In genomic region chr5:127616884-127617635, GRCm38 (mm10) we compare ENCODE assay signal across 8 mouse cellular contexts. TPM values are rescaled to one million over a fixed set of nuclear protein-coding genes. Genes with fewer than 3 reads are reported as not detected.
DNase-seq lines count a peak whose midpoint lies in the region; ATAC-seq and TF ChIP-seq lines count a peak whose summit lies in the region.

No protein-coding gene starts in this region.

- in situ Hi-C loops in ES-E14 (cut with MboI; ENCODE audit: low sequenced_read_pairs in 2 of 2, unreplicated experiment in 2 of 2): no loop called here

- peak; percentile 93 for DNase-seq in ES-E14 (ENCODE audit: low read depth, low spot score)
- DNase-seq in cerebellum, adult 11-12 months: peak; percentile 98
- peak; percentile 96 for DNase-seq in heart, postnatal 25 days (ENCODE audit: low spot score)
- DNase-seq in layer of hippocampus, adult 18-20 months (ENCODE audit: low spot score in 2 of 2): peak; percentile 98
- peak; percentile 98 for DNase-seq in lung, adult 2 months
- peak; percentile 90 to 92 for DNase-seq in thymus, adult 18-20 months

- peaks cover 5 to 21% of the 10 kb centered on the region in 2 experiments; a peak in 2 of 4 replicates for H3K4me1 ChIP-seq in ES-E14 (ENCODE audit: control insufficient read depth in 2 of 2, insufficient read depth in 2 of 2, low read length in 2 of 2, poor library complexity in 1 of 2)
- peaks cover 33% of the 10 kb centered on the region for H3K4me1 ChIP-seq in forebrain, embryonic 15.5 days
- H3K4me1 ChIP-seq in lung, adult 2 months (ENCODE audit: control insufficient read depth, insufficient read depth, low read length): peaks cover 29% of the 10 kb centered on the region

- no peaks in the 10 kb centered on the region for H3K27me3 ChIP-seq in forebrain, embryonic 15.5 days

- peak overlapping the region; percentile 88 for H3K4me2 ChIP-seq in forebrain, embryonic 15.5 days (replicated peaks)

- peak overlapping the region; percentile 61; the same call in 1 of the 2 replicates for H3K27ac ChIP-seq in ES-E14 (ENCODE audit: insufficient read depth, low read depth, low read length, poor library complexity, severe bottlenecking)
- H3K27ac ChIP-seq in forebrain, embryonic 15.5 days (replicated peaks): peak overlapping the region; percentile 80

- WGBS in forebrain, embryonic 15.5 days: under 1% methylated on average over 87 of the region's 91 CpGs
- under 1% methylated on average over 91 of the region's 91 CpGs for WGBS in lung, adult 2 months

- TF ChIP-seq CTCF in lung, adult 2 months (IDR thresholded peaks at IDR 0.05; ENCODE audit: insufficient read depth, low read length): no peak

- peak overlapping the region; percentile 81 to 91 for H3K4me3 ChIP-seq in ES-E14 (ENCODE audit: insufficient read depth in 1 of 2, low read depth in 1 of 2, low read length in 2 of 2, poor library complexity in 1 of 2, severe bottlenecking in 1 of 2)
- peak overlapping the region; percentile 98 for H3K4me3 ChIP-seq in forebrain, embryonic 15.5 days
- H3K4me3 ChIP-seq in lung, adult 2 months (replicated peaks; ENCODE audit: extremely low read depth, low read depth, low read length): peak overlapping the region; percentile 94

- H3K36me3 ChIP-seq in ES-E14 (ENCODE audit: control insufficient read depth, insufficient read depth, low read length, poor library complexity, severe bottlenecking): no peaks in the 10 kb centered on the region
- H3K36me3 ChIP-seq in forebrain, embryonic 15.5 days: no peaks in the 10 kb centered on the region

- peak; percentile 96 for ATAC-seq in forebrain, embryonic 15.5 days (replicated peaks)
- ATAC-seq in neutrophil, adult 5-6 weeks (ENCODE audit: extremely low read depth, insufficient number of reproducible peaks, low FRiP score, poor library complexity, severe bottlenecking): peak; percentile 82

- H3K9ac ChIP-seq in ES-E14 (ENCODE audit: insufficient read depth, low read depth, low read length, poor library complexity, severe bottlenecking): peak overlapping the region; percentile 96
- H3K9ac ChIP-seq in forebrain, embryonic 15.5 days (replicated peaks): peak overlapping the region; percentile 99

- intact Hi-C loops in heart, postnatal 25 days (cut with DNase I): no loop called here

- peak; percentile 90 for TF ChIP-seq POLR2A in lung, adult 2 months (IDR thresholded peaks at IDR 0.05; ENCODE audit: borderline replicate concordance, extremely low read depth, low read depth, low read length)

- no peaks in the 10 kb centered on the region for H3K9me3 ChIP-seq in ES-E14 (ENCODE audit: control insufficient read depth, insufficient read depth, low read depth, low read length)
- no peaks in the 10 kb centered on the region for H3K9me3 ChIP-seq in forebrain, embryonic 15.5 days

TF ChIP-seq in ES-E14, 5 proteins besides CTCF, POLR2A, EP300 and RAD21:
- TF ChIP-seq MAFK (IDR thresholded peaks at IDR 0.05; ENCODE audit: insufficient read depth, low read depth, low read length) (no peak), ZC3H11A (IDR thresholded peaks at IDR 0.05; ENCODE audit: borderline replicate concordance, low read depth, low read length) (no peak), CHD2 (IDR thresholded peaks at IDR 0.05; ENCODE audit: low read depth, low read length) (peak; percentile 97), HCFC1 (IDR thresholded peaks at IDR 0.05; ENCODE audit: borderline replicate concordance, insufficient read depth, low read length) (peak; percentile 85), ZNF384 (IDR thresholded peaks at IDR 0.05; ENCODE audit: low read depth, low read length) (peak; percentile 46; the same call in 1 of the 2 replicates)

RNA-seq across cellular contexts. Expression of gene Glt1d1, which starts 15.0 kb away (rescaled TPM):
- total RNA-seq in ES-E14 (2012; rRNA removed): 12.3 and 18.8 TPM in 2 replicates
- polyA plus RNA-seq in forebrain, embryonic 15.5 days (2015; fragmentation: Nextera tagmentation; extraction: Ambion mirVana): 1.4 and 1.5 TPM in 2 replicates
- not detected for total RNA-seq in heart, postnatal 25 days (2021)
- total RNA-seq in layer of hippocampus, adult 18-20 months (2021): 10 to 100 TPM; 18.4 to 23.7 TPM
- polyA plus RNA-seq in lung, adult 2 months (2012; rRNA removed): 0.51 and 0.72 TPM in 2 replicates
- 0.35 and 0.74 TPM in 2 replicates for total RNA-seq in neutrophil, adult 5-6 weeks (2017)

RNA-seq across cellular contexts. Expression of gene Slc15a4, which starts 15.6 kb away (rescaled TPM):
- 50.6 and 86.6 TPM in 2 replicates for total RNA-seq in ES-E14 (2012; rRNA removed)
- 28.9 and 29.1 TPM in 2 replicates for polyA plus RNA-seq in forebrain, embryonic 15.5 days (2015; fragmentation: Nextera tagmentation; extraction: Ambion mirVana)
- 10 to 100 TPM; 11.9 to 13.1 TPM for total RNA-seq in heart, postnatal 25 days (2021)
- total RNA-seq in layer of hippocampus, adult 18-20 months (2021): 10 to 100 TPM; 26.9 to 29.0 TPM
- polyA plus RNA-seq in lung, adult 2 months (2012; rRNA removed): 33.7 and 42.8 TPM in 2 replicates
- total RNA-seq in neutrophil, adult 5-6 weeks (2017): 248 and 273 TPM in 2 replicates

Comparison
In these comparisons a context has a peak if more than half of its experiments do, and no peak if none do; other contexts are left out.
1. Peak in every context shown above with its lines: DNase-seq, ATAC-seq, H3K4me3 ChIP-seq and H3K27ac ChIP-seq.